Comparison of ENCODE assay signal across 8 mouse cellular contexts in genomic region chr4:63021034-63021700, GRCm38 (mm10). TPM values are rescaled to one million over a fixed set of nuclear protein-coding genes. Genes with fewer than 3 reads are reported as not detected.
A peak's percentile ranks its signal among the peaks of the same experiment; 100 is the strongest.
DNase-seq lines count a peak whose midpoint lies in the region; ATAC-seq and TF ChIP-seq lines count a peak whose summit lies in the region.
"Had no signal": no experiment of that assay in that cellular context is flagged by ENCODE, and none has a peak within 500 bp of the region (broad histone marks: within the 10 kb centered on the region; RNA-seq: fewer than 3 reads in every experiment).

No protein-coding gene starts in this region.

- 0 out of 2 replicates have a peak, but pooled peaks cover 3% of the 10 kb centered on the region for H3K9me3 ChIP-seq in intestine, embryonic 14.5 days (ENCODE audit: control insufficient read depth, low read length)
- no peaks in the 10 kb centered on the region for H3K9me3 ChIP-seq in intestine, postnatal 0 days (ENCODE audit: control insufficient read depth)
- H3K9me3 ChIP-seq in heart, embryonic 13.5 days, result no peaks in the 10 kb centered on the region

- H3K4me2 ChIP-seq in intestine, embryonic 14.5 days (ENCODE audit: low read length), result no peak overlapping the region
- H3K4me2 ChIP-seq in intestine, postnatal 0 days (replicated peaks; ENCODE audit: low read depth), result no peak overlapping the region
- no peak overlapping the region for H3K4me2 ChIP-seq in heart, embryonic 13.5 days

- no peak for DNase-seq in intestine, embryonic 14.5 days (ENCODE audit: low spot score)
- peak; percentile 20 for DNase-seq in NIH3T3 (ENCODE audit: low read depth)
- peak; percentile 80 for DNase-seq in kidney, postnatal 10 days
- no peak for DNase-seq in cerebellum, postnatal 36 days
- DNase-seq: embryo, embryonic 11 days had no signal

- WGBS in intestine, embryonic 14.5 days, result 63% methylated on average over 6 of the region's 6 CpGs
- WGBS in intestine, postnatal 0 days, result 49% methylated on average over 6 of the region's 6 CpGs
- WGBS in heart, embryonic 13.5 days, result 48% methylated on average over 6 of the region's 6 CpGs

- H3K27me3 ChIP-seq in intestine, embryonic 14.5 days (replicated peaks; ENCODE audit: control insufficient read depth, insufficient read depth, low read length), result no peaks in the 10 kb centered on the region
- no peaks in the 10 kb centered on the region for H3K27me3 ChIP-seq in intestine, postnatal 0 days (replicated peaks; ENCODE audit: control insufficient read depth, insufficient read depth, low read length)
- H3K27me3 ChIP-seq in heart, embryonic 13.5 days (replicated peaks), result no peaks in the 10 kb centered on the region

- H3K9ac ChIP-seq in intestine, embryonic 14.5 days (ENCODE audit: low read length), result no peak overlapping the region
- H3K9ac ChIP-seq in intestine, postnatal 0 days (ENCODE audit: low read depth, low read length), result no peak overlapping the region
- H3K9ac ChIP-seq in heart, embryonic 13.5 days, result no peak overlapping the region

- no peak for ATAC-seq in intestine, embryonic 14.5 days (replicated peaks; ENCODE audit: low FRiP score, low TSS enrichment, low read depth)
- no peak for ATAC-seq in intestine, postnatal 0 days
- no peak for ATAC-seq in heart, embryonic 13.5 days (ENCODE audit: extremely low read depth, insufficient number of reproducible peaks, low FRiP score, low TSS enrichment)
- no peak for ATAC-seq in CD4-positive, CD25-positive, alpha-beta regulatory T cell, adult 4 months

- H3K4me1 ChIP-seq in intestine, embryonic 14.5 days (replicated peaks; ENCODE audit: control insufficient read depth, insufficient read depth, low read length), result peaks cover 8% of the 10 kb centered on the region; the same call in 1 of the 2 replicates
- H3K4me1 ChIP-seq in intestine, postnatal 0 days (replicated peaks; ENCODE audit: control insufficient read depth, insufficient read depth, low read length), result no peaks in the 10 kb centered on the region
- peaks cover 8% of the 10 kb centered on the region for H3K4me1 ChIP-seq in heart, embryonic 13.5 days

- no peak overlapping the region for H3K4me3 ChIP-seq in intestine, embryonic 14.5 days (ENCODE audit: low read depth, low read length)
- H3K4me3 ChIP-seq in intestine, postnatal 0 days (ENCODE audit: low read depth, low read length), result no peak overlapping the region
- no peak overlapping the region for H3K4me3 ChIP-seq in heart, embryonic 13.5 days

- TF ChIP-seq CTCF in intestine, postnatal 0 days (IDR thresholded peaks at IDR 0.05; ENCODE audit: low read depth), result no peak

- H3K36me3 ChIP-seq in intestine, embryonic 14.5 days (ENCODE audit: control insufficient read depth, insufficient read depth, low read length), result no peaks in the 10 kb centered on the region
- no peaks in the 10 kb centered on the region for H3K36me3 ChIP-seq in intestine, postnatal 0 days (ENCODE audit: control insufficient read depth, insufficient read depth)
- H3K36me3 ChIP-seq in heart, embryonic 13.5 days, result 0 out of 2 replicates have a peak, but pooled peaks cover 3% of the 10 kb centered on the region

- H3K27ac ChIP-seq in intestine, embryonic 14.5 days (ENCODE audit: low read depth), result 0 out of 2 replicates have a peak overlapping the region, but pooled peaks have one; percentile 22
- H3K27ac ChIP-seq in intestine, postnatal 0 days (ENCODE audit: low read depth, low read length), result no peak overlapping the region
- H3K27ac ChIP-seq in heart, embryonic 13.5 days (replicated peaks), result peak overlapping the region; percentile 6

RNA-seq across cellular contexts. Expression of gene Zfp618, which starts 55.8 kb away (rescaled TPM):
- polyA plus RNA-seq in intestine, embryonic 14.5 days (2014; fragmentation: Nextera tagmentation; extraction: Ambion mirVana), result 23.3 and 27.6 TPM in 2 replicates
- polyA plus RNA-seq in intestine, postnatal 0 days (2015; fragmentation: Nextera tagmentation; extraction: Ambion mirVana), result 2.6 and 5.6 TPM in 2 replicates
- 11.3 and 11.8 TPM in 2 replicates for polyA plus RNA-seq in heart, embryonic 13.5 days (2015; fragmentation: Nextera tagmentation; extraction: Ambion mirVana)
- under 1 TPM in 1 of 2 experiments, not detected in 1; 0.11 TPM for polyA plus RNA-seq in CD4-positive, CD25-positive, alpha-beta regulatory T cell, adult 4 months (2017; shearing (Covaris generic))

Comparison
In these comparisons a context has a peak if more than half of its experiments do, and no peak if none do; other contexts are left out.
1. DNase-seq: peak in NIH3T3 (single experiment) and kidney, postnatal 10 days (single experiment); none in intestine, embryonic 14.5 days (single experiment) and cerebellum, postnatal 36 days (0 of 2).